Mouse (Mus musculus): ENCODE data around the gene Eppin. TPM values are rescaled to one million over a fixed set of nuclear protein-coding genes. Genes with fewer than 3 reads are reported as not detected.

Gene Eppin
- total and polyA plus RNA-seq, 3 experiments = not detected

GRCm38 (mm10) chr2:164550895-164551269, 42.5 kb downstream of the Eppin start:
- H3K27ac ChIP-seq (ENCODE audit: insufficient read depth, low read depth) = no peak overlapping the region
- TF ChIP-seq IRF4 (IDR thresholded peaks at IDR 0.05; ENCODE audit: low read depth, low read length) (no peak), USF1 (IDR thresholded peaks at IDR 0.05; ENCODE audit: low read depth, low read length) (no peak), MAZ (IDR thresholded peaks at IDR 0.05; ENCODE audit: low read depth, low read length) (no peak), CHD2 (IDR thresholded peaks at IDR 0.05; ENCODE audit: low read length) (no peak)
- no peaks in the 10 kb centered on the region for H3K4me1 ChIP-seq (ENCODE audit: control insufficient read depth in 1 of 2, insufficient read depth in 2 of 2)
- no peaks in the 10 kb centered on the region for H3K36me3 ChIP-seq (replicated peaks in 1 of 2; ENCODE audit: control insufficient read depth in 1 of 2, insufficient read depth in 1 of 2, low read length in 1 of 2)
- H3K9me3 ChIP-seq (replicated peaks; ENCODE audit: low read length) = no peaks in the 10 kb centered on the region
- in situ Hi-C loops (cut with MboI; ENCODE audit: low pct_ligation_motif_present, low pct_unique_long_range_greater_than_20kb, low sequenced_read_pairs) = no loop called here
- no peak for DNase-seq (ENCODE audit: extremely low read depth)
- no peak overlapping the region for H3K9ac ChIP-seq (ENCODE audit: insufficient read depth, low read depth)
- no peak overlapping the region for H3K4me3 ChIP-seq (replicated peaks in 1 of 3; ENCODE audit: low read depth in 2 of 3, low read length in 2 of 3, poor library complexity in 1 of 3)
- no peaks in the 10 kb centered on the region for H3K79me2 ChIP-seq (replicated peaks; ENCODE audit: control insufficient read depth, extremely low read depth, insufficient read depth, poor library complexity, severe bottlenecking)
- H3K4me2 ChIP-seq (ENCODE audit: insufficient read depth, low read depth, poor library complexity, severe bottlenecking) = no peak overlapping the region
- H3K27me3 ChIP-seq (replicated peaks) = peaks cover 93% of the 10 kb centered on the region
- dilution Hi-C loops (cut with MboI; ENCODE audit: extremely low pct_ligation_motif_present, extremely low pct_unique_long_range_greater_than_20kb, low sequenced_read_pairs) = no loop called here

- in situ Hi-C loops (cut with MboI; ENCODE audit: low pct_ligation_motif_present, low pct_unique_long_range_greater_than_20kb, low sequenced_read_pairs) = no loop called here
- dilution Hi-C loops (cut with MboI; ENCODE audit: extremely low pct_ligation_motif_present, extremely low pct_unique_long_range_greater_than_20kb, low sequenced_read_pairs) = no loop called here
- Histone ChIP-seq H3K79me2 (replicated peaks; ENCODE audit: control insufficient read depth, extremely low read depth, insufficient read depth, poor library complexity, severe bottlenecking) (no peaks in the 10 kb centered on the region), H3K4me1 (ENCODE audit: control insufficient read depth in 1 of 2, insufficient read depth in 2 of 2) (no peaks in the 10 kb centered on the region), H3K9ac (ENCODE audit: insufficient read depth, low read depth) (no peak overlapping the region), H3K9me3 (replicated peaks; ENCODE audit: low read length) (no peaks in the 10 kb centered on the region), H3K4me3 (replicated peaks in 1 of 3; ENCODE audit: low read depth in 2 of 3, low read length in 2 of 3, poor library complexity in 1 of 3) (no peak overlapping the region), H3K27me3 (replicated peaks) (peaks cover 91% of the 10 kb centered on the region), H3K4me2 (ENCODE audit: insufficient read depth, low read depth, poor library complexity, severe bottlenecking) (no peak overlapping the region), H3K27ac (ENCODE audit: insufficient read depth, low read depth) (no peak overlapping the region), H3K36me3 (replicated peaks in 1 of 2; ENCODE audit: control insufficient read depth in 1 of 2, insufficient read depth in 1 of 2, low read length in 1 of 2) (no peaks in the 10 kb centered on the region)
- no peak for TF ChIP-seq JUN (IDR thresholded peaks at IDR 0.05; ENCODE audit: insufficient read depth, low read depth, low read length)
- no peak for TF ChIP-seq HCFC1 (IDR thresholded peaks at IDR 0.05; ENCODE audit: low read depth, low read length)
- no peak for TF ChIP-seq ZMIZ1 (IDR thresholded peaks at IDR 0.05; ENCODE audit: low read depth, low read length)
- no peak for TF ChIP-seq IRF4 (IDR thresholded peaks at IDR 0.05; ENCODE audit: low read depth, low read length)
- TF ChIP-seq CTCF (conservative IDR thresholded peaks at IDR 0.05 in 1 of 2, IDR thresholded peaks at IDR 0.05 in 1 of 2; ENCODE audit: low read depth in 2 of 2, low read length in 2 of 2) = no peak
- no peak for DNase-seq (ENCODE audit: extremely low read depth)
Measured at GRCm38 (mm10) chr2:164549963-164550894, 43.2 kb downstream of the Eppin start.

- no peaks in the 10 kb centered on the region for H3K9me3 ChIP-seq (replicated peaks; ENCODE audit: low read length)
- H3K27ac ChIP-seq (ENCODE audit: insufficient read depth, low read depth) = no peak overlapping the region
- no peak overlapping the region for H3K4me2 ChIP-seq (ENCODE audit: insufficient read depth, low read depth, poor library complexity, severe bottlenecking)
- H3K9ac ChIP-seq (ENCODE audit: insufficient read depth, low read depth) = no peak overlapping the region
- no peak for DNase-seq (ENCODE audit: extremely low read depth)
- peaks cover 90% of the 10 kb centered on the region for H3K27me3 ChIP-seq (replicated peaks)
- in situ Hi-C loops (cut with MboI; ENCODE audit: low pct_ligation_motif_present, low pct_unique_long_range_greater_than_20kb, low sequenced_read_pairs) (no loop called here), dilution Hi-C loops (cut with MboI; ENCODE audit: extremely low pct_ligation_motif_present, extremely low pct_unique_long_range_greater_than_20kb, low sequenced_read_pairs) (no loop called here)
- TF ChIP-seq BHLHE40 (IDR thresholded peaks at IDR 0.05; ENCODE audit: low read depth, low read length) (no peak), SIN3A (IDR thresholded peaks at IDR 0.05; ENCODE audit: low read length) (no peak), MAX (IDR thresholded peaks at IDR 0.05; ENCODE audit: low read length) (no peak), MYC (IDR thresholded peaks at IDR 0.05; ENCODE audit: low read depth, low read length) (no peak), NELFE (IDR thresholded peaks at IDR 0.05; ENCODE audit: low read depth, low read length) (no peak), CTCF (conservative IDR thresholded peaks at IDR 0.05 in 1 of 2, IDR thresholded peaks at IDR 0.05 in 1 of 2; ENCODE audit: low read depth in 2 of 2, low read length in 2 of 2) (no peak), ELF1 (IDR thresholded peaks at IDR 0.05; ENCODE audit: low read depth, low read length) (no peak), ZC3H11A (IDR thresholded peaks at IDR 0.05; ENCODE audit: low read depth, low read length) (no peak), PAX5 (IDR thresholded peaks at IDR 0.05; ENCODE audit: low read length) (no peak), CHD1 (IDR thresholded peaks at IDR 0.05; ENCODE audit: low read depth, low read length) (no peak), HCFC1 (IDR thresholded peaks at IDR 0.05; ENCODE audit: low read depth, low read length) (no peak), USF1 (IDR thresholded peaks at IDR 0.05; ENCODE audit: low read depth, low read length) (no peak)
- H3K4me1 ChIP-seq (ENCODE audit: control insufficient read depth in 1 of 2, insufficient read depth in 2 of 2) = no peaks in the 10 kb centered on the region
- H3K4me3 ChIP-seq (replicated peaks in 1 of 3; ENCODE audit: low read depth in 2 of 3, low read length in 2 of 3, poor library complexity in 1 of 3) = no peak overlapping the region
- no peaks in the 10 kb centered on the region for H3K79me2 ChIP-seq (replicated peaks; ENCODE audit: control insufficient read depth, extremely low read depth, insufficient read depth, poor library complexity, severe bottlenecking)
- H3K36me3 ChIP-seq (replicated peaks in 1 of 2; ENCODE audit: control insufficient read depth in 1 of 2, insufficient read depth in 1 of 2, low read length in 1 of 2) = no peaks in the 10 kb centered on the region
Measured at GRCm38 (mm10) chr2:164549338-164549737, 44.1 kb downstream of the Eppin start.
